Mouse (Mus musculus) lung, embryonic 14.5 days (tissue): ENCODE measurements at regions not wholly inside any gene's neighbourhood (a gene's known extent, or its start where the extent isn't known, plus 50 kb on each side); places are given as distances from the start of the nearest gene placed in this dataset.
"Not testable (repeated sequence)": the region's sequence is repeated elsewhere in the genome, so short reads cannot be mapped to it uniquely, and the experiment has no call there.

Source experiments
- ATAC-seq: fragments of 200-750 bp; cut with Nextera tagmentation; 2 replicates; pipeline ENCODE4 v1.8.0; 2017; ENCODE audit warnings: mild to moderate bottlenecking, moderate TSS enrichment, moderate library complexity; ENCODE audit not compliant: insufficient read depth
- DNase-seq: peaks from one replicate; pipeline ENCODE4 v3.0.0-alpha.2; 2015
- H3K27ac ChIP-seq: fragments of 300-500 bp; sonication (generic); 2 replicates; pipeline ENCODE4 v1.5.1; 2014; ENCODE audit warnings: low read depth, mild to moderate bottlenecking, moderate library complexity
- H3K27me3 ChIP-seq: fragments of 300-500 bp; sonication (generic); 2 replicates; pipeline ENCODE4 v1.6.1; 2014; ENCODE audit warnings: low read length, control low read depth; ENCODE audit not compliant: insufficient read depth
- H3K36me3 ChIP-seq: fragments of 300-500 bp; sonication (generic); 2 replicates; pipeline ENCODE4 v1.6.1; 2014; ENCODE audit warnings: control low read depth; ENCODE audit not compliant: insufficient read depth
- H3K4me1 ChIP-seq: fragments of 300-500 bp; sonication (generic); 2 replicates; pipeline ENCODE4 v1.6.1; 2014; ENCODE audit warnings: antibody characterized with exemption, control low read depth; ENCODE audit not compliant: insufficient read depth
- H3K4me2 ChIP-seq: fragments of 300-500 bp; sonication (generic); 2 replicates; pipeline ENCODE4 v1.6.1; 2014; ENCODE audit warnings: mild to moderate bottlenecking
- H3K4me3 ChIP-seq: fragments of 300-500 bp; sonication (generic); 2 replicates; pipeline ENCODE4 v1.5.1; 2014; ENCODE audit warnings: low read depth, low read length
- H3K9ac ChIP-seq: fragments of 300-500 bp; sonication (generic); 2 replicates; pipeline ENCODE4 v1.6.1; 2014
- H3K9me3 ChIP-seq: fragments of 300-500 bp; sonication (generic); 2 replicates; pipeline ENCODE4 v1.6.1; 2016; ENCODE audit warnings: low read depth, low read length, control low read depth
- CTCF ChIP-seq: IDR thresholded peaks from 2 replicates; pipeline ENCODE4 v1.5.1; 2016; ENCODE audit warnings: antibody characterized with exemption, low read depth
- WGBS: fragments of 180-500 bp; shearing (Covaris S2); extraction: QIAGEN DNeasy Blood & Tissue Kit; methylation state at CpG from one replicate; pipeline ENCODE4 v1.1.7; 2014; 5-methylcytosine and 5-hydroxymethylcytosine counted together

DNA sequence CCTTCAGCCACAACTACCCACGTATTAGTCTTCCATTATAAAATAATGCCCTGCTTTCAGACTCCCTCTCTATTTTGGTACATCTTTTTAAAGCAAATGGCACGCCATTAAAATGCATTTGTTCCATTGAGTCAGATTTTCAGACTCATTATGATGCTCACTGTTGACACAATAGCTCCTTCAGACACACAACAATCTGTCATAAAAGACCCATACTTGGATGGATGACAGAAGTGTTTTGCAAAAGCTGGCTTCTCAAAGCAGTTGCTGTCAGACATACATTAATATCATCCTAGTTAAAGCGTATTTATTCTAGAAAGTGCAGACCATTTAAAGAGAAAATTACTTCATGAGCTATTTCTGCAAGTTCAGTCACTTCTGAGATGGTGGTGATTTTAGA lies 106.0 kb downstream of the Sox4 start:
- DNase-seq (peak; percentile 69), ATAC-seq (no peak)
- Histone ChIP-seq H3K9me3 (no peaks in the 10 kb centered on the region), H3K36me3 (no peaks in the 10 kb centered on the region), H3K4me3 (no peak overlapping the region), H3K4me1 (0 out of 2 replicates have a peak, but pooled peaks cover 2% of the 10 kb centered on the region), H3K9ac (no peak overlapping the region), H3K27me3 (no peaks in the 10 kb centered on the region), H3K4me2 (no peak overlapping the region), H3K27ac (no peak overlapping the region)
- 55% methylated on average over 3 of the region's 3 CpGs for WGBS
- TF ChIP-seq CTCF: no peak

DNA sequence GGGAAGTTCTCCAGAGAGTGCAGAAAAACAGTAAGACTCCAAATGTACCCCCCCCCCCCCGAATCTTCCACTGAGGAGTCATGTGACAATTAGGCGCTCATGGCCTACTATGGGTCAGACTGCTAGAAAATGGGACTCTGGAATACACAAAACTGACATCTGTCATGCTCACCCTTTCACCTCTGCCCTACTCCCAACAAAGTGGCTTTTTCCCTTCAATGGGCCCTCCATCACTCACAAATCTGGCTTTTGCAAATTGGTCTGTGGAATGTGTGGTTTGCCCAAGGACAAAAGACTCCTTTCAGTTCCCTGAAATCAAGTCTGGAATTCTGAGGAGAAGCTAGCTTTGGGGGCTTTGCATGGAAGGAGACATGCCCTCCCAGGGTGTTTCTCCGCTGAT lies 109.0 kb downstream of the Sox4 start:
- no peak for TF ChIP-seq CTCF
- H3K4me2 ChIP-seq: no peak overlapping the region
- no peak overlapping the region for H3K4me3 ChIP-seq
- H3K9ac ChIP-seq: no peak overlapping the region
- peak overlapping the region; percentile 37; the same call in 1 of the 2 replicates for H3K27ac ChIP-seq
- H3K4me1 ChIP-seq: peaks cover 2% of the 10 kb centered on the region; the same call in 1 of the 2 replicates
- H3K36me3 ChIP-seq: no peaks in the 10 kb centered on the region
- no peaks in the 10 kb centered on the region for H3K27me3 ChIP-seq
- DNase-seq (no peak), ATAC-seq (no peak)
- WGBS: 76% methylated on average over 3 of the region's 3 CpGs
- no peaks in the 10 kb centered on the region for H3K9me3 ChIP-seq

DNA sequence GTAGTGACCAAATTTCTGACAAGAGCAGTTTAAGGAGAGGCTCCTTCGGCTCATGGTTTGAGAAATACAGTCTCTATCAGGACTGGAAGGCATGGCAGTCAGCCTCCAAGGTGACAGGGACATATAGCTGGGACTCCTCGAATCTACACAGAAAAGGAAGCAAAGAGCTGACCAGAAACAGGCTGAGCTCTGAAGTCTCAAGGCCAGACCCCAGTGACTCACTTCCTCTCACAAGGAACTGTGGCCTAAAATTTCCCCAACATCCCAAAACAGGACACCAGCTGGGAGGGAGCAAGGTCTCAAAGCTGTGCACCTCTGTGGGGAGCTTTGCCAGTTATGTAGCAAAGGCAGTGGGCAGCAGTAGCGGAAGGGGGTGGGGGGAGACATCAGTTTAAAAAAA lies 110.7 kb downstream of the Sox4 start:
- no peaks in the 10 kb centered on the region for H3K9me3 ChIP-seq
- TF ChIP-seq CTCF: no peak
- peaks cover 7% of the 10 kb centered on the region for H3K4me1 ChIP-seq
- 48% methylated on average over 3 of the region's 3 CpGs for WGBS
- no peak overlapping the region for H3K9ac ChIP-seq
- ATAC-seq (peak; percentile 20; the same call in 1 of the 2 replicates), DNase-seq (peak; percentile 55)
- no peak overlapping the region for H3K4me2 ChIP-seq
- H3K27me3 ChIP-seq: no peaks in the 10 kb centered on the region
- H3K4me3 ChIP-seq: no peak overlapping the region
- H3K27ac ChIP-seq: peak overlapping the region; percentile 39; the same call in 1 of the 2 replicates
- H3K36me3 ChIP-seq: no peaks in the 10 kb centered on the region

DNA sequence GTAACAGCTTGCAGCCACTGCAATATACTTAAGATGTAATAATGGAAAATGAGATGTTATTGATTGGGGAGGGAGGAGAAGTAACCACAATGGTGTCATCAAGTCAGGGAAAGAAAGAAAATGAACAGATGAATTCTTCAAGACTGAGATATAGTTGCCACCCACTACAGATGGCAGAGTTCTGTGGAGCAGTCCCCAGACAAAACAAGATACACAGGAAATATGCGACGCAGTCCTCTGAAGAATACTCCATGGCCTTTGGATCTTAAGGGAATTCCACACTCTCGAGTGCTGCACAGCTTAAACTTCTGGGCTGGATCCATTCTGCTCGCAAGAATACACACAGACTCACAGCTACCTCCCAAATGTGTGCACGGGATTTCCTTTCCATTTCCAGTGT lies 113.4 kb downstream of the Sox4 start:
- no peak overlapping the region for H3K27ac ChIP-seq
- no peaks in the 10 kb centered on the region for H3K27me3 ChIP-seq
- peaks cover 5% of the 10 kb centered on the region for H3K4me1 ChIP-seq
- H3K4me3 ChIP-seq: no peak overlapping the region
- ATAC-seq (no peak), DNase-seq (no peak)
- H3K9me3 ChIP-seq: no peaks in the 10 kb centered on the region
- no peaks in the 10 kb centered on the region for H3K36me3 ChIP-seq
- H3K4me2 ChIP-seq: no peak overlapping the region
- no peak overlapping the region for H3K9ac ChIP-seq
- 60% methylated on average over 5 of the region's 5 CpGs for WGBS
- no peak for TF ChIP-seq CTCF

DNA sequence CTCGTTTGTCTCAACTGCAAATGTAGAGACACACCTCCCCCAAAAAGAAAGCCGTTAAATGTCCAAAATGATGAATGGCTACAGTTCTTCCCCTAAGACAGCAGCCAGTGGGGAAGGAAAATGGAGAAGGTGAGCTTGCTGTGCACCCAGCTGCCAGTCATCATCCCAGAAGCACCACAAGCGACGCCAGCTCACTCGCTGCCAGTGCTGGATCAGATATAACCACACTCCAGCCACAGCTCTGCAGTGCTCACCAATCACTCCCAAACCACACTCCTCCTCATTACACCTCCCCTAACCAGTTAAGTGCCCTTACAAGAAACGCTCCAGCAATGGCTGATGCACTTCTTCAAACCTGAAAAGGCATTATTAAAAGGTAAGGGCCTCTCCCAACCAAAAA lies 114.4 kb downstream of the Sox4 start:
- H3K4me2 ChIP-seq: 0 out of 2 replicates have a peak overlapping the region, but pooled peaks have one; percentile 10
- TF ChIP-seq CTCF: no peak
- H3K36me3 ChIP-seq: no peaks in the 10 kb centered on the region
- peak overlapping the region; percentile 30; the same call in 1 of the 2 replicates for H3K27ac ChIP-seq
- no peak overlapping the region for H3K9ac ChIP-seq
- ATAC-seq (no peak), DNase-seq (no peak)
- H3K4me1 ChIP-seq: peaks cover 5% of the 10 kb centered on the region
- H3K4me3 ChIP-seq: no peak overlapping the region
- WGBS: 21% methylated on average over 6 of the region's 6 CpGs
- no peaks in the 10 kb centered on the region for H3K9me3 ChIP-seq
- no peaks in the 10 kb centered on the region for H3K27me3 ChIP-seq

DNA sequence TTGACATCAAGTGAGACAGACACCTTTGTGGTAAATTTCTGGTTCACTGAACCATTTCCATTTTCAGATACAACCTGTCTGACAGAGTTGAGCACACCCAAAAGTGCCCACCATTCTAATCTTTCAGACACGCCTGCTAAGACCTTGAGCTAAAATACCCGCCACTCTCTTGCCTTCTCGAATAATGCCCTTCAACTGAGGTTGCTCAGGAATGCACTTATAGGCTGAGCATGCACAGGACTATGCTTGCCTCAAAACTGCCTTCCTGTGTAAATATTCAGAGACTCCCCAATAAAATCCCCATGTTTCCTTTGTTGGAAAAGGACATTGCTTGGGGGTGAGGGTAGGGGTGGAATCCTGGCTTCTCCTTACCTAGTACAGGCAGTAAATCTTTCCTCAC lies 115.3 kb downstream of the Sox4 start:
- no peak for ATAC-seq
- Histone ChIP-seq H3K4me3 (no peak overlapping the region), H3K4me1 (peaks cover 13% of the 10 kb centered on the region), H3K4me2 (no peak overlapping the region), H3K9ac (no peak overlapping the region), H3K36me3 (no peaks in the 10 kb centered on the region), H3K27ac (peak overlapping the region; percentile 33; the same call in 1 of the 2 replicates), H3K27me3 (no peaks in the 10 kb centered on the region), H3K9me3 (no peaks in the 10 kb centered on the region)
- DNase-seq: no peak
- 52% methylated on average over 3 of the region's 3 CpGs for WGBS
- TF ChIP-seq CTCF: no peak

DNA sequence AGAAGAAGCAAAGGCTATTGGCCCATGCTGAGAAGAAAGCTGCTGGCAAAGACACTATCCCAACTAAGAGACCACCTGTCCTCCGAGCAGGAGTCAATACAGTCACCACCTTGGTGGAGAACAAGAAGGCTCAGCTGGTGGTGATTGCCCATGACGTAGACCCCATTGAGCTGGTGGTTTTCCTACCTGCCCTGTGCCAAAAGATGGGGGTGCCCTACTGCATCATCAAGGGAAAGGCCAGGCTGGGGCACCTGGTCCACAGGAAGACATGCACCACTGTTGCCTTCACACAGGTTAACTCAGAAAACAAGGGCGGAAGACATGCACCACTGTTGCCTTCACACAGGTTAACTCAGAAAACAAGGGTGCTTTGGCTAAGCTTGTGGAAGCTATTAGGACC lies 116.3 kb downstream of the Sox4 start:
- peaks cover 22% of the 10 kb centered on the region for H3K4me1 ChIP-seq
- 97% methylated on average over 3 of the region's 3 CpGs for WGBS
- DNase-seq, H3K27ac ChIP-seq, H3K9ac ChIP-seq, ATAC-seq, H3K4me3 ChIP-seq, H3K9me3 ChIP-seq, H3K4me2 ChIP-seq, H3K27me3 ChIP-seq, H3K36me3 ChIP-seq: not testable (repeated sequence)

DNA sequence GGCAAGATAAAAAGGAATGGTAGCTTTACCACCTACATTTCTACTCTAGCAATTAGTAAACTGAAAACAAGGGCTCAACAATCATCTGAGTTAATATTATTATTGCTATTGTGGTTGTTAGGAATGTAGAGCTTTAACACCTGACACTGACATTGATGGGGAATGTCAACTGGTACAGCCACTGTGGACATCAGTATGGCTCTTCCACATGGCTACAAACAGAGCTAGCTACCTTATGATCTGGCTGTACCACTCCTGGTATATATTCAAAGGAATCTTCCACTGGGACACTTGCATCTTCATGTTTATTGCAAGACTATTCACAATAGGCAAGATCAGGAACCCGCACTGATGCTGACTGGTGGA lies 119.8 kb downstream of the Sox4 start:
- no peaks in the 10 kb centered on the region for H3K27me3 ChIP-seq
- H3K4me2 ChIP-seq: 0 out of 2 replicates have a peak overlapping the region, but pooled peaks have one; percentile 26
- ATAC-seq: no peak
- 91% methylated on average over 1 of the region's 1 CpGs for WGBS
- H3K36me3 ChIP-seq: no peaks in the 10 kb centered on the region
- H3K4me3 ChIP-seq: no peak overlapping the region
- no peak for DNase-seq
- peaks cover 17% of the 10 kb centered on the region for H3K4me1 ChIP-seq
- H3K27ac ChIP-seq: no peak overlapping the region
- H3K9ac ChIP-seq: no peak overlapping the region
- TF ChIP-seq CTCF: no peak
- no peaks in the 10 kb centered on the region for H3K9me3 ChIP-seq
